Mouse (Mus musculus) gastrocnemius, postnatal 25 days (tissue): ENCODE data around the gene Rnf151. TPM values are rescaled to one million over a fixed set of nuclear protein-coding genes. Genes with fewer than 3 reads are reported as not detected.
"Not testable (repeated sequence)": the region's sequence is repeated elsewhere in the genome, so short reads cannot be mapped to it uniquely, and the experiment has no call there.

Experiments
- DNase-seq: peaks from one replicate; pipeline ENCODE4 v3.0.0; 2022
- total RNA-seq, 2 experiments: library from RNA; stranded (reverse); gene quantifications; 1 replicate in 1 of 2; 2 replicates in 1 of 2; pipeline ENCODE4 v1.2.3; 2021

The Rnf151 gene
- total RNA-seq, 2 experiments from 2014 or later, result not detected

DNA sequence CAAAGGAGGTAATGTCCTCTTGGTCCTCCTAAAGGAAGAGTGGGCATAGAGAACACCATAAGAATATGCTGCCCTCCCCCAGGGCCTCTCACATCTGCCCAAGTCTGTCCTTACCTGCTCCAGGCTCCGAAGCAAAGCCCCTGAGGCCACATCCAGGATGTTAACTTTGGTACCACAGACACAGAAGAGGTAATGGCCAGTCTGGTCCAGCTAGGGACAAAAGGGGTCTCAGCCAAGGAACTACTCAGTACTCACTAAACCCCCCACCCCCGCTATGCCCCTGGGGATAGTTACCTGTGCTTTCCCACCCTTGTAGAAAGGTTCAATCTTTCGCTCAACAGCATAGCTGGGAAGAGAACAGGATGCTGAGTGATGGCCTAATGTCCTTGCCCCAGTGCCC lies 12.0 kb downstream of the Rnf151 start:
- no peak for DNase-seq

DNA sequence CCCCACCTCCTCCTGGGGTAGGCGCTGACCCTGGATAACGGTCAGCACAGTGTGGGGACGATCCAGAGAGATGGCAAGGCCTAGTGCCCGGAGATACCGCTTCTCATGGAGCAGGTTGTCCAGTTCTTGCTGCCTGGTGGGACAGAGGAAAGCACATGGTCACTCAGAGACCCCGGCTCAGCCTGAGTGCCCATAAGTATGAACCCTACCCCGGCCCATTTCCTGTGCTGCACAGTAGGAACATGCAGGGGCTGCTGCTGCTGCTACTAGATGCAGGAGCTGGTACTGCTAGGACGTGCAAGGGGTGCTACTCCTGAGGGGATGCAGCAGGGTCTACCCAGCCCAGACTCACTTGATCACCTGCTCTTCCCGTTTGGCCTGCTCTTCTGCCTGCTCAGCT lies 16.6 kb downstream of the Rnf151 start:
- no peak for DNase-seq

DNA sequence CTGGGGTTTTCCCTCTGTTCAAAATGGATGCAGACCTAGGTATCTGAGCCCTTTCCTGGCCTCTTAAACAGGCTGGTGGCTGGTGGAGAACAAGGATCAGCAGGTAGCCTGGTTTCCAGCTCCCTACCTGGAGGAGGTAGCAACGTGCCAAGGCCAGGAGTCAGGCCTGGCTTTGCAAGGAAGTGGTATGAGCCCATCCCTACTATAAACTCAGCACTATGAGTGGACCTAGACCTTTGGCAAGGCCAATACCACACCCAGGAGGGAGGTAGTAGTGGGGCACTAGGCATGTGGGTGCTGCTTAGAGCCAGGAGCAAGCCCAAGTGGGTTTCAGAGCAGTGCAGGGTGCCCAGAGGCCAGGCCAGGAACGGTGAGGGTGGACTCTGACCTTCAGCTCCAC lies 18.4 kb downstream of the Rnf151 start:
- DNase-seq, result no peak

DNA sequence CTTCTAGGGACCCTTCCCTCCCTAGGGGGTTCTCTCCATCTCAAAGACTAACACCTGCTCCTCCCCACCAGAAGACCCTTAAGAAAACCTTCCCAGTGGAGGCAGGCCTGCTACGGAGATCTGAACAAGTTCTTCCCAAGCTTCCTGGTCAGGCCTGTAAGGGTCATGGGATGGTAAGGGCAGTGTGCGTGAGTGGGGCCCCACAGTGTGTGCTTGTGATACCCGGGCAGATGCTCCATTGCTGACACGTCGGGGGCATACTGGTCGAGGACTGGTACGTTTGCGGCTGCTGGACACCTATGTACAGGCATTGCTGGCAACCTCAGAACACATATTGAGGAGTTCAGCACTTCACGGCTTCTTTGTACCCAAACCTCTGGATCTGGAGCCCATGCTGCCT lies 19.1 kb downstream of the Rnf151 start:
- no peak for DNase-seq

DNA sequence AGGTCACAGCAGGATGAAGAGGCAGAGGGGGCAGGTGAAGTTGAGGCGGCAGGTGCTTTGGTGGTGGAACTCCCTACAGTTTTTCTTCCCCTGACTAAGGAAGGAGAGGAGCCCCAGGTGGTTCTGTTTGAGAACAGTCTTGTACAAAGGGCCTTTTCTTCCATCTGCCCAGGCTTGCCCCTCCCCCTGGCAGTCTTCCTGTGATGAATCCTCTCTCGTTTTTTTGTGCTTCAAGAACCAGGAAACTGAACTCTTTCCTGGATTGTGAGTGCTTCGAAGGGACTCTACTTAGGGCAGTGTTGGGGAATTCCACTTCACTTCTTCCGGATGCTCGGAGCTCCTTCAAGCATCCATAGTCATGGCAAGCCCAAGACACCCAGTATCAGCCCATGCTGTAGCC lies 19.9 kb downstream of the Rnf151 start:
- no peak for DNase-seq

DNA sequence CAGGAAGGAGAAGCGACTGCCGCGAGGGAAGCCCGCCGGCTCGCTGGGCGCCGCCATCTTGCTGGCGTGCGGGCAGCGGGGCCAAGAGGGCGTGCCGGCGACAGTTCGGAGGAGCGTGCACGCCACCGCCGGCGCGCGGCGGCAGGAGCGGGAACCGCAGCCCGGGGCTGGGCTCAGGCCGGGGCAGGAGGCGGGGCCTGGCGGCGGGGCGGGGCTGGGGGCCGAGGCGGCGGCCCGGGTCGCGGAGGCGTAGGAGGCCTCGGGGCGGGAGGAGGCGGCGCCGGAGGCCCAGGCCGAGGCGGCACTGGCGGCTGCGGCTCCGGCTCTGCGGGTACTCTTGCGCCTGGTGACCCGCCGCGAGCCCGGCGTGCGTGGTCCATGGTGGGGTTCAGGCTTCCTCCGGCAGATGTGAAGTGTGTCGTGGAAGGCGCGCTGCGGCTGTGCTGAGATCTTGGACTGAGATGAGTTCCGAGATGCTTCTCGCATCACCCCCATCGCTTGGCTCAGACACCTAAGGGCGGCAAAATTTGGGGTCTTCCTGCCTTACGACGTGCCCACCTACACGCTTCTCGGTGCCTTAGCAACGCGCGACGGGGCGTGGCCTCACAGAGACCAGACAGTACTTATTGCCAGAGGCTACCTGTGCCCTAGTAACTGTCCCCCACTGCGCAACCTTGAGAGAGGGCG lies 21.7 kb downstream of the Rnf151 start, which contains the start of the genes Gfer and Noxo1:
Gene Gfer, minus strand, starts transcription at position 146 of the 687 bp plus-strand sequence.
Gene Noxo1, plus strand, starts transcription at position 224 of the 687 bp plus-strand sequence.
- DNase-seq, result peak; percentile 92

DNA sequence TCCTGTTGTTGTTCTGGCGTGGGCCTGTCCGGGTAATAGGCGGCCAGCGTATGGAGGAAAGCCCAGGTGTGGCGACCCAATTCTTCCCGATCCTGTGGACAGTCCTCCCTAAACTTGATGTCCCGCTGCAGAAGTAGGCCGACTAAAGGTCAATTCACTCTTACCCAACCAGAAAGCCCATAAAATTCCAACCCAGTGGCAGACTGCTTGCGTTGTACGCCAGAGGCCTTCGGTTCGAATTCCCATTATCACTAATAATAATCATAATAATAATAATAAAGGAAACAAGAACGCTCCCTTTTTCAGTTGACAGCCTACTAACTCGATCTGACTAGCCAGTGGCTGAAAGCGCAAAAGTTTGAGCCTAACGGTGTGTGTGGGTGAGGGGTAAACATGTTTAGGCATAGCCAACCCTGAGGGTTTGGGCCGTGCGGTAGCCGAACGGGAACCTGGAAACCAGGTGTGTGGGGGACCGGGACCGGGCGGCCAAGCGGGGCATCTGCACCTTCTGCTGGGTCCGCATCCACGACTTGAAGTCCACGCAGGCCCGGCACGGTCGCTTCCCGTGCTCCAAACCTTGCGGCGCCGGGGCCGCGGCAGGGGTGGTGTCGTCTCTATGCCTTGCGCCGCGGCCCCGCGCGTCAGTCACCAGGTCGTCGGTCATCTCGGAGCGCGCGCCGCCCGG lies 22.4 kb downstream of the Rnf151 start:
- no peak for DNase-seq

DNA sequence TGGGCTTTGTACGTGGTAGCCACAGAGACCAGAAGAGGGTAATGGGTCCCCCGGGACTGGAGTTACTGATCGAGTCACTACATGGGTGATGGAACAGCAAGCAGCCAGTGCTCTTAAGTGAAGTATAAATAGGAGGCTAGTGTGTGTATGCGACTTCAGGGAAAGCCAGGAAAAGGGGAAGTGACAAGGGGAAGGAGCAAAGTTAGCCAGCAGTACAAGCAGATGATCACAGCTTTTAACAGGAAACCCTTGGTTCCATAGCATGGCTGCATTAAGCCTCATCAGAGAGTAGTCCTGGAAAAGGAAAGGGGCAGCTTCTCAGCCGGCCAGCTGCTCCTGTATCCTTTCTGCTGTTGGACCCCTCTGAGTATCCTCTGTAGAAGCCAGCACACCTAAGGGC lies 25.5 kb downstream of the Rnf151 start:
- DNase-seq, result no peak

DNA sequence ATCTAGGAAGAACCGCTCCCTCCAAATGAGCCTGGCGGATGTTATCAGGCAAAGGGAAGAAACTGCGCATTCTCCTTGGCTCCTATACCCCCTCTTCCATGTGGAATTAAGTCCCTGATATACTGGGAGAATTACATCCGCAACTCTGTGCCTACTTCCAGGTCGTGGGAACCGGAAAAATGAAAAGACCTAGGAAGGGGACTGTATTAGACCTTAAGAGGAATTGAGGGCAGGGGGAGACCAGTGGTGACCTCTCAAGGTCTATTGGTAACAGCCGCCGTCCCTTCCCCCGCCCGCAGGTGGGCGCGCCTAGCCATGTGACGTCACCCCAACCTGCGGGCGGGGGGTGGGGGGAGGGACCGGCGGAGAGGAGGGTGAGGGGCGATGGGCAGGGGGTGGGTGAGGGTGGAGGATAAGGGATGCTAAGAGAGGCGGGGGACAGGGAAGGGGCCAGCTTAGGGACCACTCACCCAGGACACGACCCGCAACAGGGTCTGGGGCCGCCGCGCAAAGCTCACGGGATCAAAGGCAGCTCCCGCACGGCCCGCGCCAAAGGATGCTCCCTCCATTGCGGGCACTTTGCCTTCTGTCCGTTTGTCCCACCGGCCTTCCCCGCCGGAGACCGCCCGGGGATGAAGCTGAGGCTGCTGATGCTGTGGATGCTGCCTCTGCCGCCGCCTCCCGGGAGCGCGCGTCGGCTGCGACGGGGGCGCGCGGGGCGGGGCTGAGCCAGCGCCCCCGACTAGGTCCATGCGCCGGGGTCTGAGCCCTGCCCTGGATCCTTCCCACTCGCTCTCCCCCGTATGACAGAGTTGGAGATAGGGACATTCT lies 28.4 kb downstream of the Rnf151 start, which contains the start of gene Syngr3:
Gene Syngr3, minus strand, starts transcription at position 705 of the 831 bp plus-strand sequence.
- no peak for DNase-seq

DNA sequence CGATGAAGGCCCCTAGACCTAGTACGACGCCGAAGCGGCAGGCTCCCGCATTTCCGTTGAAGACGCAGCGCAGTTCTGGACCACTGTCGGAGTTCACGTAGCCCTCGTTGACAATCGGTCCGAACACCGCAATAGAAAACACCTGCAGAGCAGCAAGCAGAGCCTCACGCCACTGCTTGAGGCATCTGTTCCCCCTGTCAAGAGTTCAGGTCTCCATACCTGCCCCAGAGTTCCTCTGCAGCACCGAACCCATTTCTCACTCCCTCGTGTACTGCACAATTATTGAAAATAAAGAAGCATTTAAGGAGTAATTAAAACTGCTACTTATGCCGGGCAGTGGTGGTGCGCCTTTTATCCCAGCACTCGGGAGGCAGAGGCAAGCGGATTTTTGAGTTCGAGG lies 30.3 kb downstream of the Rnf151 start:
- DNase-seq, result no peak

DNA sequence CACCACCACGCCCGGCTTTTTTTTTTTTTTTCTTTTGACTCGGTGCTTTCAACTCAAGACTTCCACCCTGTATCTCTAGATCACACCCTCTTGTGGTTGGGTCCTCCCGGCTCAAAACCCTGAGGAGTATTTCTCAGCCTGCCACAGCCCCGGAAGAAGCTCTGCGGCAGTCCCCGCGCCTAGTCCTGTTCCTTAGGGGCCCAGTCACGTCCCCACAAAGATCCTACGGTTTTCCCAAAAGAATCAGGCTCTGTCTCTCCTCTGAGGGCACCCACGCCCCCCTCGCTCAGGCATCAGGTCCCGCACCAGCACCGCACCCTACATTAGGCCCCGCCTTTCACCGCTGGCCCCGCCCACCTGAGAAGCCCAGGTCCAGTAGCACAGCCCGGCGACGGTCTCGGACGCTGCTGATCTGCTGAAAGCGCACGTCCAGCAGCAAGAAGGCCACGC lies 30.7 kb downstream of the Rnf151 start:
- DNase-seq, result peak; percentile 35

DNA sequence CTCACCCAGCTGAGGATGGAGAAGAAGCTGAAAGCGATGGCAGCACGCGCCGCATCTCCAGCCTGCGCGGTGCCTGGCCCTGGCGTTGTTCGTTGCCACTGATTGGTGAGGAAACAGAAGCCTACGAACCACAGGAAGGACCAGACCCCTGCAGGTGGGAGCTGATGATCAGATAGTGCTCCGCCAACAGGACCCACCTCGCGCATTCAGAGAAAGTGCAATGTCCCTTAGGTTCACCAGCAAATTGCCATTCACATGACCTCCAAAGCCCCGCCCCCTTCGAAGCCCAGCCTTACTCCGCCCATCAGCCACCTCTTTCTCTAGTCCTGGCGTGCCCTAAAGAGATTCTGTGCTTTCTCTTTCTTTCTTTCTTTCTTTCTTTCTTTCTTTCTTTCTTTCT lies 31.3 kb downstream of the Rnf151 start:
- DNase-seq, result no peak

DNA sequence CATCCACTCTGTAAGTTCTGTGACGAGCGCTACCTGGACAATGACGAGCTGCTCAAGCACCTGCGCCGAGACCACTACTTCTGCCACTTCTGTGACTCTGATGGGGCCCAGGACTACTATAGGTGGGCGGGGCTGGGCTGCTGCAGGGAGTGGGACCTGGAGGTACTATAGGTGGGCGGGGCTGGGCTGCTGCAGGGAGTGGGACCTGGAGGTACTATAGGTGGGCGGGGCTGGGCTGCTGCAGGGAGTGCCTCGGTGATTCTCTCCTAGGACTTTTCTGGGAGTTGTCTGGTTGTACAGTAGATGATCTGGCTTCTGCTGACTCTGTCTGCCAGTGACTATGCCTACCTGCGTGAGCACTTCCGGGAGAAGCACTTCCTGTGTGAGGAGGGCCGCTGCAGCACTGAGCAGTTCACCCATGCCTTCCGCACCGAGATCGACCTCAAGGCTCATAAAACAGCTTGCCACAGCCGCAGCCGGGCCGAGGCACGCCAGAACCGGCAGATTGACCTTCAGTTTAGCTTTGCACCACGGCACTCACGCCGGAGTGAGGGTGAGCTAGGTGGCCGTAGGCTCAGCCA lies 40.3 kb downstream of the Rnf151 start:
- DNase-seq, result no peak

DNA sequence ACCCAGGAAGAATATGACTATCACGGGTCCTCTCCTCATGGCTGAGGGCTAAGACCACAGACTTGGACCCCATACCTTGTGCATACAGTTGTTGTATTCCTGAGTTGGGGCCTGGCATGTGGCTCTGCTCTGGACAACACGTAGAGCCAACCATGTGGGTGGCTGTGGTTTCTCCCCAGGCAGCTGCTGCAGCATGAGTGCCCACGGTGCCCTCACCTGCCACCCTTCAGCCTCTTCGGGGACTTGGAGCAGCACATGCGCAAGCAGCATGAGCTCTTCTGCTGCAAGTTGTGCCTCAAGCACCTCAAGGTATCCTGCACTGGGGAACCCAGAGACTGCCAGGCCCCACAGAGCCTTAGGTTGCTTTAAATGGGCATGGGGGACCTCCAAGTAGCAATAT lies 41.0 kb downstream of the Rnf151 start:
- no peak for DNase-seq

DNA sequence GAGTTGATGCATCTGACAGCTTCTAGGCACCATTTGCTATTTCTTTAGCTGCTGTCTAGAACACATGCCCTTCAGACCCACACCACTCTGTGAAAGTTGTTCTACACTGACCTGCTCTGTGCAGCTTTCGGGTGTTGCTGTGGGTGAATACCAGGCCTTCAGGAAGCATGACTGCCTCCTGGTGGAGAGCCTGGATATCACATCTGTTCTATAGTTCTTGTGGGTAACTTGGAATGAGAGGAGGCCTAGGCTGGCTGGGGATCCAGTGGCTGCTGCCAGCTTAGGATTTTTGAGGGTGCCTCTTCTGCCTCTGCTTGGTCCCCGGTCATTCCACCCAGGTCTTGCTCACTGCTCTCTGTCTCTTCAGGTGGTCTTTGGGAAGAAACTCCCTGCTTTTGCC lies 41.7 kb downstream of the Rnf151 start:
- DNase-seq, result no peak

DNA sequence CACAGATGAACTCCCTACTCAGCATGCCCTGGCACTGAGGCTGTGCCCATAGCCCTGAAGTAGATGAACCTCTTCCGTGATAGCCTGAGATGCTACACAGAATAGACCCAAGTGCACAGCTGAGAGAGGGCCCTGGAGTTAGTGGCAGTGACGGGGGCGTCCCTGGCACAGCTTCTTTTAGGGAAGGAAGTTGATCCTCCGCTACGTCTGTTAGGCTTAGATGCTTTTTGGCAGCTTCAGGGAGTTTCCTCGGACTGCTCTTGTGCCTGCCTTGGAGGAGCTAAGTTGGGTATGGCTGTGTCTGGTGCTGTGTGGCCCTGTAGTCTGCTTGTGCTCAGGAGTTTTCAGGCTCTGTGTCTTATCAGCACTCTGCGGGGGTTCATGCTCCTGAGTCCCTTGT lies 43.6 kb downstream of the Rnf151 start:
- DNase-seq, result no peak

DNA sequence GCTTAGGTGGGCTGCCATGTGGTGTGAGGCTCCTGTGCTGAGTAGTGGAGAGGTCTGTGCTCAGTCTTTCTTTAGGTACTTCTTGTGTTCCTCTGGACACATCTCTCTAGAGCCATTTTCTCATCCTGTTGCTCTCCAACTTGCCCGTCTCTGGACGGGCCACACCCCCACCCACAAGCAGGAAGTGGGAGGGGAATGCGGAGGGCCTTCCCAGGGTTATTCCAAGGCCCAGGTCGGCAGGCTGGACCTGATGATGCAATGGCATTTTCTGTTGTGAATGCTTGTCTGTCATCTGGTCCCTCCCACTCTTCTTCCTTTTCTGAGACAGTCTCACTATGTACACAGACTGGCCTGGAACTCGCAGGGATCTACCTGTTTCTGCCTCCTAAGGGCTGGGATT lies 45.7 kb downstream of the Rnf151 start:
- peak; percentile 41 for DNase-seq

DNA sequence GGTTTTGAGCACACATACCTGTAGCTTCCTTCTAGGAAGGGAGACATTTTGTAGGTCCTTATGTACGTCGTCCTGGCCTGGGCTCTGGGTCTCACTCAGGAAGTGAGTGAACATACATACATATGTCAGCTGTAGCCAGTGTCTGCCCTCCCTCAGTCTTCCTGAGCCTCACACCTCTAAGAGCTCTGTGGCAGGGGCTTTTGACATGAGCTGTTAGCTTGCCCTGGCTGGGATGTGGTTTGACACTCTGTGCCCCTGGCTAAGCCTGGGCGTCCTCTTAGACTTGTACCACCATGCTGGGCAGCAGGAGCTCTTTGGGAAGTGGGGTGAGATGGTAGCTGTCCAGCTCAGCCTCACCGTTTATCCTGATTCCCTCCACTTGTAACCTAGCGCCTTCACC lies 46.5 kb downstream of the Rnf151 start:
- DNase-seq, result no peak

DNA sequence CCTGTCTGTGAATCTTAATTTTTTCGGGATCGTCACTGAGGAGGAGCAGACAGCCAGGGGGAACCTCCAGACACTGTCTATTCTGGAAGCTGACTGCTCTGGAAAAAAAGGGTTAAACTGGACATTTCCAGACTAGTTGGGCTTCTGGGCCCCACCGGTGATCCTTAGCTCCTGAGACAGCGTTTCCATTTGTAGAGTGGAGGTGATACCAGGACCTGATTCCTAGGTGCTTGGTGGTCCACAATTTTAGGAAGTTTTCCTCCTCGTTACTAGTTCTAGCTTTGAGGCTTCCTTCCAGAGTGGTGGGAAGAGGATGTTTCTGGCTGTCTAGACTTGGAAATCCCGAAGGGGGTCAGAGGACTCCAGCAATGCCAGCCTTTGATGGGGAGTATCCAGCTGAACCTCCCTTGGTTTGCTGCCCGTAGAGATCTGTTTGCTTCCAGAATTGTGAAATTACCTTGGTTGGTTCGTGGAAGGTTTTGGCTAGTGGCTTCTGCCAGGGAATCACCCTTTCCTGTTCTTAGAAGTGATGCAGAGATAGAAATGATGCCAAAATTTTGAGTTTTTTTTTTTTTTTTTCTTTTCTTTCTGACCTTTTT lies 47.5 kb downstream of the Rnf151 start:
- DNase-seq, result no peak

DNA sequence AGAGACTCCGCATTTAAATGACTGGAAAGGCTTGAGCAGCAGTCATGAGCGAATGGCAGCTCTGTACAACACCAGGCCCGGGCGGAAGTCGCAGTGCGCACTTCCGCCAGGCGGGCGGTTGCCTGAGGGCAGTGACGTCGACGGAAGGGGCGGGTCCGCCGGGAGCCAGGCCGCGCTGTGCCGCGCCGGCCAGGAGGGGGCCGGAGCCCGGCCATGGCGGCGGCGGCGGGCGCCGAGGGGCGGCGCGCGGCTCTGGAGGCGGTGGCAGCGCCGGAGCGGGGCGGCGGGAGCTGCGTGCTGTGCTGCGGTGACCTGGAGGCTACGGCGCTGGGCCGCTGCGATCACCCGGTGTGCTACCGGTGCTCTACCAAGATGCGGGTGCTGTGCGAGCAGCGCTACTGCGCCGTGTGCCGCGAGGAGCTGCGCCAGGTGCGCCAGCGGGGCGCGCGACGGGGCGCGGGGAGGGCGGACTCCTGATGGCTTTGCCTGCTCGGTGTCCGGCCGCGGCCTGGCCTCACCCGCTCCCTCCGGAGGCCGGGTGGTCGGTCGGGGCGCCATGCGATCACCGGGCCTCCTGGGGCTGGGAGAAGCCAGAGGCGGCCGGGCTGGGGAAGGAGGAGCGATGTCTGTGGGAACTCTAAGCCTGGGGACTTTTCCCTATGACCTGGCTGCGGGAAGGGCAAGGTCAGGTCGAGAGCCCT lies 48.2 kb downstream of the Rnf151 start, which contains the start of gene Zfp598:
Gene Zfp598, plus strand, starts transcription at position 143 of the 701 bp plus-strand sequence.
- DNase-seq, result peak; percentile 91

DNA sequence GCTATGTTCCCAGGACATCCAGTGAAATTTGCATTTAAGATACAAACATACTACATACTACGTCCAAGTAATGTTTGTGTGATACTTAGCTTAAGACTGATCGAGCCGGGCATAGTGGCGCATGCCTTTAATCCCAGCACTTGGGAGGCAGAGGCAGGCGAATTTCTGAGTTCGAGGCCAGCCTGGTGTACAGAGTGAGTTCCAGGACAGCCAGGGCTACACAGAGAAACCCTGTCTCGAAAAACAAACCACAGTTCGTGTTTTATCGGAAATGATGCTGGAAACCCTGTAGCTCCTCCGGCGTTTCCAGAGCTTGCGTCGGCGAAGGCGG lies 48.7 kb downstream of the Rnf151 start:
- DNase-seq, result not testable (repeated sequence)
